Mouse (Mus musculus) layer of hippocampus, postnatal 10 days (tissue): Measurements from ENCODE around the gene Akr1b8. TPM values are rescaled to one million over a fixed set of nuclear protein-coding genes. Genes with fewer than 3 reads are reported as not detected.
"Not testable (repeated sequence)": the region's sequence is repeated elsewhere in the genome, so short reads cannot be mapped to it uniquely, and the experiment has no call there.

Experiments used
- DNase-seq, 2 experiments: peaks; one replicate each; pipeline ENCODE4 v3.0.0; 2021; ENCODE audit warnings: low spot score in 2 of 2
- total RNA-seq, 2 experiments: library from RNA; stranded (reverse); gene quantifications; 2 replicates each; pipeline ENCODE4 v1.2.3; 2021

The Akr1b8 gene
- total RNA-seq, 2 experiments from 2014 or later, result 0.67 to 1.1 TPM

DNA sequence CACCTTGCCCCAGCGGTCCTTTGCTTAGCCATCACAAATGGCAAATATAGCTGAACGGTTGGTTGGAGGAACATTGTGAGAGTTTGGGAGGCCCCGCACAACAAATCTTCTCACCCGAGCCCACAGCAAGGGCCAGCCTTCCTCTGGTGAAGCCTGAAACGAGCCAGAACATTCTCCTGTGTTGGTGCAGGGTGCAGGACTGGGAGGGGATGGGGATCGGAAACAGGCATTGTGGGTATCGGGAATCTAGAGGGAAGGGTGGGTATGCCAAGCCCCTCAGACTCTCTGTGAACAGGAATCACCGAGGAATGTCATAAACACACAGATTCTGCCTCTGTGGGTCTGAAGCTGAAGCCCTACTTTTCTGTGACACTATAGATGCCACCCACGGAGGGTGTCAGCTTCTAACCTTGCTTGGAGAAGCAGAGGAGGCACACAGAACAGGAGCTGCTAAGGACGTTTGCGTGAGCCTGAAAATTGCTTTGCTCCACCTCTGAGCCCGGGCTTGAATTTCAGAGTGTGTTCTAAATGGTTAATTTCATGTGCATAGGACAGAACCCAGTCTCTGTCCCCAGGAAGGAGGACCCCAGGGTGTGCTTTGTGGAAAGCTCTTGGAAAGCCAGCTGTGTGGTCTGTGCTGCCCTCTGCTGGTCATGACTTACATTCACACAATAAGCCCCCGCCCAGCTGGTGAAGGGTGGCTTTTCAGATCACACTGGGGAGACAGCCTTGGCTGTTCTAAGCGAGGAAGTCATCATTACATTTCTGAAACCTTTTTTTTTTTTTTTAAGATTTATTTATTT lies 7.6 kb upstream of the Akr1b8 start:
- peak; percentile 87 to 88 for DNase-seq

DNA sequence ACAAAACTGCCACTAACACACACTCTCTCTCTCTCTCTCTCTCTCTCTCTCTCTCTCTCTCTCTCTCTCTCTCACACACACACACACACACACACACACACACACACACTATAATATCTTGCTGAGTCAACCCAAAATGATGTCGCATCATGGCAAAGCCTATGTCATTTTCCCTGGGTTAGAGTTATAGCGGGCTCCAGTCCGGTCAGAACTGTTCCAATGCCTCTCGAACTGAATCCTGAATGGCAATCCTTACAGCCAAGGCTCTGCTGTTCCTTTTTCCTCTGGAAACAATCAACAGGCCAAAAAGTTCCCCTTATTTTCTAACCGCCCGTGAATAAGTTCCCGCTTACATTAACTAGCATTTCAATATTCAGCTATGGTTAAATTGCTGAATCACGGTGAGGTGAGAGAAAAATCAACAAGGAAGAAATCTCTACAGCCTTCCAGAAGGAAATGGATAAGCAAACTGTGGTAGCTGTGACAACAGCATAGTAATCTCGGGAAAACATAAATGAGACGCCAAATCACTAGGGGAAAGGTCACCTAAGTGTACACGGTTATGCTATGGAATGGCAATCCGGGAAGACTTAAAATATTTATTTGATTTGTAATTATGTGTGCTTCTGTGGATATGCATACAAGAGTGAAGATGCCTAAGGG lies 3.8 kb upstream of the Akr1b8 start:
- no peak for DNase-seq

DNA sequence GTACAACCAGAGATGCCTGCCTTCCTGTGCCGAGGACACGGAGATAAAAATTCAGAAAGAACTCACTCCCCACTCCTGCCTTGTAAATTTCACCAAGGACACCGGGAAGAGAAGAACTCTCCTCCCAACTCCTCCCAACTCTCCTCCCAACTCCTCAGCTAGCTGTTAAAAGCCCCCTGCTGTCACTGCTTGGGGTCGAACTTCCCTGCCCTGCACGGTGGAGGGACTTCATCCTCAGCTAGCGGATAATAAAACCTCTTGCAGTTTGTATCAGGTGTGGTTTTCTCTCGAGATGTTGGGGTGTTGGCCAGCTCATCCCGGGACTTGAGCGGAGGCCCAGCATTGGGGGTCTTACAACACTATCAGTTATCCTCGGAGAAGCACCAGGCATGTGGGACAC lies 2.4 kb upstream of the Akr1b8 start:
- DNase-seq, result not testable (repeated sequence)

DNA sequence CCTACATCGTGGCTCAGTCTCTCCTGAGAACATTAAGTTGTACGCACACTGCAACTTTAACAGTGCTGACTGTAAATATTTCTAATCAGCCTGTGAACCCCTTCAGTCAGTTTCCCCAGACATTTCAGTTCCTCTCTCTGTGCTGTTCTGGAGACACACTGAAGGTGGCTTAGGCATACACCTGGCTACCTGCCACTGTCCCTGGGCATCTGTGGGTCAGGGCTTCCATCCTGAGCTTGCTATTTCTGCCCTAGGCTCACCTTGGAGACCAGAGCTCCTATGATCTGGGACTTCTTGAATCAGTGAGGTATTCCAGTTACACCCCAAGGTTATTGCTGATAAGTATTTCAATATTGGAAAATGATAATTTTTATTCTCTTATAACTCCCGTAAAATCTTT lies 1.5 kb upstream of the Akr1b8 start:
- no peak for DNase-seq

DNA sequence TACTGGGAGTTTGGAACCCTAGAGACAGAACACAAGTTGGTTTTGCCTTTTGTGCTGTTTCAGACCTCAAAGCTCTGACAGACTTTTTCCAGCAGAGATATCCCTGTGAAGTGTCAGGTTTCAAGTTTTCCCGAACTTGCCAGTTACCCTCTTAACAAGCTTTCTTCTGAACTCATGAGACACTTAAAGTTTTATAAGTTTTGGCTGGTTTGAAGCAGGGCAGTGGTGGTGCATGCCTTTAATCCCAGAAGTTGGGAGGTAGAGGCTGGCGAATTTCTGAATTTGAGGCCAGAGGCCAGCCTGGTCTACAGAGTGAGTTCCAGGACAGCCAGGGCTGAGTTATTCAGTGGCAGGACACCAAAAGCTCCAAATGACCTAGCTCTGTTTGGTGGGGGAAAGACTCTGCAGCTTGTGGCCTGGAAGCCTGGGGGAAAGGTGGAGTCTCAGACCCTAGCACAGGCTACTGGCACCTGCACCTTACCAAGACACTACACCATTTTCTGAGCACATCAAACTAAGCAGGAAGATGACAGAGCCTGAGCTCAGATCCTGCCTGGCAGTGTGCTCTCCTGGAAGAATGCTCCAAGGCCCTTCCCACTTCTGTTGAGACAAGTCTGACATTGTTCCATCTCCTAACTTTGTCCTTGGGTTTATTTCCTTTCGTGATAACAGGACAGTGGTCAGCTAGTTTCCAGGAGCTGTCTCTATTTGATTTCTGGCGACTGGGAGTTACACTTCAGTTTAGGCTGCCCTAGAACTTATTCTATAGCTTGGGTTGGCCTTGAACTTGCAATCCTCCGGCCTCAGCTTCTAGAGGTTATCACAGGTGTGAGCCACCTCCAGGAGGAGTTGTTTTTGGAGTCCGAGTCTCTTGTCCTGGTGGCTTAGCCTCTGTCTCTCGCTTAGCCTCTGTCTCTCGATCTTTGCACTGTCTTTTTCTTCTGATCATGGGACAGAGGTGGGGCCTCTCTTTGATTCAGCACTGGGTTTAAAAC lies 732 bp downstream of the Akr1b8 start:
- no peak for DNase-seq

DNA sequence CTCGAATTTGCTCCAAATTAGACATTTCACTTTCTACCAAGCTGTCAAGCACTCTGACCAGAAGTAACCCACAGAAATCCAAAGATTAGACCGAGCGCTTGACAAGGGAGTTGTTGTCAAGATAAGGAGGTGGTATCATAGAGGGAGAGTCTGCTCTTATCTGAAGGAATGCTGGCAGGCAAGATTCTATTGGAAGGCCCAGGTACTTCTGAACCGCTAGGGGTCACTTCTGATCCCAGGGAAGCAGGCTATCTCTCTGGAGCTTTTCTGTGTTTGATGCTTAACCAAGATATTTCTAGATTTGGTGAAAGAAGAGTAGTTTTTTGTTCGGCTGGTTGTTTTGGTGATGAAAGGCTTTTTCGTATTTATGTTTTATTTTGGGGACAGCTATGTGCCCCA lies 1.4 kb downstream of the Akr1b8 start:
- DNase-seq, result no peak

DNA sequence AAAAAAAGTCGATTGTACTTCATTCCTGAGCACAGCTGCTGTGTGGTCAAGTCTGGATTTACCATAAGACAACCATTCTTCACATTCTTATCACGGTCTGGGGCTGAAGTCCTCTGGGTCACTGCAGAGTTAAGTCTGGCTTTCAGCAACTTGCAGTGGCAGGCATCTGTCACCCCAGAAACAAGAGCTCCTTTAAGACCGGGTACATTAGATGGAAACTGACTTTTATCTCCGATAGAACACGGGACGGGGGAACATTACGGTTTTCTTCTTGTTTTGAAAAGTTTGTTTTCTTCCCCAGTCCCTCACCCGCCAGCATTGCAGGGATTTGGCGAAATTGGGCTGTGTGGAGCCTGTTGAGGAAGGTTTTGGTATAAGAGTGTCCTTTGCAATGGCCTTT lies 1.9 kb downstream of the Akr1b8 start:
- no peak for DNase-seq

DNA sequence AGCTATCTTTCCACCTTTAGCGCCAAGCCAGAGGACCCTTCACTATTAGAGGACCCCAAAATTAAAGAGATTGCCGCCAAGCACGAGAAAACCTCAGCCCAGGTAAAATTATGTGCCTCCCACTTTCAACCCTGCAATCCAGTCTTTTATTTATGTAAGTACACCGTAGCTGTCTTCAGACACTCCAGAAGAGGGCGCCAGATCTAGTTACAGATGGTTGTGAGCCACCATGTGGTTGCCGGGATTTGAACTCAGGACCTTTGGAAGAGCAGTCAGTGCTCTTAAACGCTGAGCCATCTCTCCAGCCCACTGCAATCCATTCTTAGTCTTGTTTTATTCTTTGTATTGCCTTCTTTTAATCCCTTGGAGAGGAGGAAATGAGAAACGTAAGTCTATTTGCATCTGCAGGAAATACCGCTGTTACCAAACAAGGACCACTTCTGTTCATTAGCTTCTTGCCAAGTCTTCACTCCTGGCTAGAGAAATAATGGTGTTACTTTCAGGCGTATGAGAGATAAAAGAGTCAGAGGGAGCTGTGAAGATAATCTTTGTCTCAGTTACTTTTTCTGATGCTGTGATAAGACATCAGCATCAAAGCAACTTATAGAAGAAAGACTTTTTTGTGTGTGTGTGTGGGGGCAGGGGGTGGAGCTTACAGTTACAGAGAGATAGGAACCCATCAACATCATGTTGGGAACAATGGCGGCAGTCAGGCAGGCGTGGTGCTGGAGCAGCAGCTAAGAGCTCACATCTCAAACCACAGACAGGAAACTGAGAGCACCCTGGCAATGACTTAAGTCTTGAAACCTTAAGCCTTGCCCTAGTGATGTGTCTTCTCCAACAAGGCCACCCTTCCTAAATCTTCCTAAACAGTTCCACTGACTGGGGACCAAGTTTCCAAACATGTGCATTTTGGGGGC lies 10.6 kb downstream of the Akr1b8 start:
- no peak for DNase-seq

DNA sequence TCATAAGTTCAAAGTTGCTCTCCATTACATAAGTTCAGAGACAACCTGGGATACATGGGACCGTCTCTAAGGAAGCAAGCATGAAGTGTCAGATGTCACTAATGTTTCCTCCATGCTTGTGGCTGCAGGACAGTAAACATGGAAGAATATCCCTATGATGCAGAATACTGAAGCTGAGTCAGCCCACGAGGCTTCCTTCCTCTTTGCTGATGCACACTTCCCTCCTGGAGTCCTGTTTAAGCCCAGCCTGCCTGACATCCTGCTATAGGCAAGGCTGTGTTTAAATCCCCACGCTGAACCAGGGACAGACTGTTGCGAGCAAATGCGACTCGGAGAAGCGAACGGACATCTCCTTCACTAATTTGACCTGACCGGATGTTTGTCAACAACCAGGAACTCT lies 14.1 kb downstream of the Akr1b8 start:
- no peak for DNase-seq

DNA sequence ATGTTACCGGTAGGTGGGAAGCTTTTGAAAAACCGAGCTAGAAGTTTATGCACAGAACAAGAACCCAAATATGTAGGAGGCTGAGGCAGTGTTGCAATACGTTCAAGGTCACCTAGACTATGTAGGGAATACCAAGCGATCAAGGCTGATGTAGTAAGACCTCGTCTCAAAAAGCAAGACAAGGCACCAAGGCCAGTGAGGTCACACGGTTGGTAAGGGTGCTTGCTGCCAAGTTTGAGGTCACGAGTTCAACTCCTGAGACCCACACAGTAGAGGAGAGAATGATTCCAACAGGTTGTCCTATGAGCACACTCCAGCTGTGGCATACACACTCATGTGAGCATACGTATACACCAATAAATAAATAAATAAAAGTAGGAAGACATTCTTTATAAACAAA lies 16.2 kb downstream of the Akr1b8 start:
- DNase-seq, result no peak

DNA sequence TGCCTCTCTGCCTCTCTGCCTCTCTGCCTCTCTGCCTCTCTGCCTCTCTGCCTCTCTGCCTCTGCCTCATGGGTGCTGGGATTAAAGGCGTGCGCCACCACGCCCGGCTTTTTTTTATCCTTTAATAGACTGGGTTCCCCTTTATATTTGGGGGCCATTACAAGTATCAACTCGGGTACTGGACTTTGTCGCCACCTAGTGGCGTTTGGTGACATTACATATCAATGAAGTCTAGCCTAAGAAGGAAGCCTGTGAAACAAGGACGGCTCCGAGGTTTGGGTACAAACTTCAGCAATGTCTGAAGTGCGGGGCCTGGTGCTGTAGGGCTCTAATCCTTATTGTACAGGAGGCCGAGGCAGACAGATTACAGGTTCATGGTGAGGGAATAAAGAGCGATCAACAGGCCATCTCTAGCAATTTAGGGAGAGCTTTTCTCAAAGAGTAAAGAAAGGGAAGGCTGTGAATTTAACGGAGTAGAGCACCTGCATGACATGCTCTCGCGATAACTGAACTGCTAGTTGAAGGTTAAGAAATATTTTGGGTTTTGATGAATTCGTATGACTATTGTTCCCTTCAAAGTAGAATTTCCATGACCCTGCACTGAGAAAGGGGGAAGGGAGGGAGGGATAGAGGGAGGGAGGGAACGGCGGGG lies 17.9 kb downstream of the Akr1b8 start:
- peak; percentile 86 to 88 for DNase-seq

DNA sequence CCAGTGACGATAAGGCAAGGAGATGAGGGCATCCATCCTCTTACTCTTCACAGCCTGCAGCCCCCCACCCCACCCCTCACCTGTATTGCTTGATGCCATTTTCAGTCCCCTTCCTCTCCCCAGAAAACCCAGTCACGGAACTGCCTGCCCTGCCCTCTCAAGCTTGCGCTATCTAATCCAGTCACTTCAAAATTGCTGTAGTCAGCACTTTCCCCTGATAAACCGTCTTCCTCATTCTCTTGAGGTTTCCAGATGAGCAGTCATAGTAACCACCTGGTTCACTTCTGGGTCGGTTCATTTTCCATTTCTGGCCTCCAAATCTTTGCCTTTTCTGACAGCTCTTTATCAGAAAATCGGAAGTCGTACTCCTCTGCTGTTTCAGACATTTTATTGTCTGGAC lies 19.9 kb downstream of the Akr1b8 start:
- DNase-seq, result no peak

DNA sequence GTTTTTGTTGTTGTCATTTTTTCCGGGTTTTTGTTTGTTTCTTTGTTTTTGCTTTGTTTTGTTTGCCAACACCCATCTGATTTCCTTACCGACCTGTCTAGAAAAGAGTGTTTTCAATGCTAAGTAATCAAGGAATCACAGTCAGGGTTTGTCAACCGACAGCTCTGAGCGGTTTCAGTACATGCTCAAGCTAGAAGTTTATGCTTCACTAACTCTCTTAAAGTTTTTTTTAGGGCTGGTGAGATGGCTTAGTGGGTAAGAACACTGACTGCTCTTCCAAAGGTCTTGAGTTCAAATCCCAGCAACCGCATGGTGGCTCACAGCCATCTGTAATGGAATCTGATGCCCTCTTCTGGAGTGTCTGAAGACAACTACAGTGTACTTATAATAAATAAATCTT lies 22.0 kb downstream of the Akr1b8 start:
- DNase-seq, result not testable (repeated sequence)

DNA sequence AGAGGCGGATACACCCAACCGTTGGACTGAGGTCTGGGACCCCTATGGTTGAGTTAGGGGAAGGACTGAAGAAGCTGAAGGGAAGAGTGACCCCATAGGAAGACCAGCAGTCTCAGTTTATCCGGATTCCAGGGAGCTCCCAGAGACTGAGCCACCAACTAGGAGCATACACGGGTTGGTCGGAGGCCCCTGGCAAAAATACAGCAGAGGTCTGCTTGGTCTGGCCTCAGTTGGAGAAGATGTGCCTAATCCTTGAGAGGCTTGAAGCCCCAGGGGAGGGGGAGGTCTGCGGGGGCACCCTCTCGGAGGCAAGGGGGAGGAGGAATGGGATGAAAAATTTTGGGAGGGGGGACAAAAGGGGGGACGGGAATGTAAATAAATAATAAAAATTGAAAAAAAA lies 29.5 kb downstream of the Akr1b8 start:
- DNase-seq, result no peak

DNA sequence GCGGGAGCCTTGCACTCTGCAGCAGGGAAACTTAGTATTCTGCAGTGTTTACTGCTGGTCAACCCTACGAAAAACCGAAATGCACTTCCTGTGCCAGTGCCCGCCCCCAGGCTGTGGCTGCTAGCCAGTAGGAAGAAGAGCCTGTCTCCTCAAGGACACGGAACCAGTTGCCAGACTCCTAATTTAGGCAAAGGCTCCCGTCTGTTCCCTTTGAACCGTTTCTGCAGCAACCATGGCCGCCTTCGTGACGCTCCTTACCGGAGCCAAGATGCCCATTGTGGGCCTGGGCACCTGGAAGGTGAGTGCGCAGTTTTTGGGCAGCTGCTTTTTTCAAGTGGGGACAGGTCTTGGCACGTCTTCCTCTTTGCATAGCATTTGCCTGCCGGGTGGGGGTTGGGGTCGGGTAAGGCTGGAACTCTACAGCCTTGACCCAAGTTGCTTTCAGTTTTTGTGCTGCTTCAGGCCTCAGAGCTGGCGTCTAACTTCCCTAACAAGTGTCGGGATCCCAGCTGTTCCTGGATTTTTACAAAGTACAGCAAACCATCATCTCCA lies 30.3 kb downstream of the Akr1b8 start, which contains the start of gene Akr1b10:
Gene Akr1b10, plus strand, starts transcription at position 109 of the 552 bp plus-strand sequence.
- peak; percentile 73 to 81 for DNase-seq

DNA sequence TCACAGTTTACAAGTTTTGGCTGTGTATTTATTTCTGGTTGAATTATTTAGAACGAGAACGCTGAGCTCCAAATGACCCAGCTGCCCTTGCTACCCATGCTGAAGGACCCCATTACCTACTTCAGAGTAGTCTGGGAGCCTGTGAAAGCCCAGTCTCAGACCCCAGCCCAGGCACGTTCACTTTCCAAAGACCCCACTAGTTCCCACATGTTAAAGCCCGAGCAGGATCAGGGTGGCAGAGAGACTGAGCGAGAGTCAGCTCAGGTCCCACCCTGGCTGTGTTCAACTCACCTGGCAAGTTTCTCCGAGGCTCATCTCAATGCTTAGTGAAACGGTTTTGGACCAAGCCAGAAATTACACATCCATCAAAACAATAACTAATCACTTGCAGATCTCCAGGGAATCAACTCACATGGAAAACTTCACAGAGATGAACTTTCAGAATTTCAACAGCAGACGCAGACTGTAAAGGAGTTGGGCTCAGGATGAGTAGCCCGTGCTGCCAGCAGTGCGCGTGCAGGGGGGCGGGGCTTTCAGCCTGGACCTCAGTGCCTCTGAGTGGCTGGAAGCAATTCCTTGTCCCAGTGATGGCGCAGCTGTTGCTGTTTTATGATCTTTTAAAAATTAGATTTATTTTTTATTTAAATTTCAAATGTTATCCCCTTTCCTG lies 30.9 kb downstream of the Akr1b8 start:
- DNase-seq, result peak in 1 of 2 experiments; percentile 46

DNA sequence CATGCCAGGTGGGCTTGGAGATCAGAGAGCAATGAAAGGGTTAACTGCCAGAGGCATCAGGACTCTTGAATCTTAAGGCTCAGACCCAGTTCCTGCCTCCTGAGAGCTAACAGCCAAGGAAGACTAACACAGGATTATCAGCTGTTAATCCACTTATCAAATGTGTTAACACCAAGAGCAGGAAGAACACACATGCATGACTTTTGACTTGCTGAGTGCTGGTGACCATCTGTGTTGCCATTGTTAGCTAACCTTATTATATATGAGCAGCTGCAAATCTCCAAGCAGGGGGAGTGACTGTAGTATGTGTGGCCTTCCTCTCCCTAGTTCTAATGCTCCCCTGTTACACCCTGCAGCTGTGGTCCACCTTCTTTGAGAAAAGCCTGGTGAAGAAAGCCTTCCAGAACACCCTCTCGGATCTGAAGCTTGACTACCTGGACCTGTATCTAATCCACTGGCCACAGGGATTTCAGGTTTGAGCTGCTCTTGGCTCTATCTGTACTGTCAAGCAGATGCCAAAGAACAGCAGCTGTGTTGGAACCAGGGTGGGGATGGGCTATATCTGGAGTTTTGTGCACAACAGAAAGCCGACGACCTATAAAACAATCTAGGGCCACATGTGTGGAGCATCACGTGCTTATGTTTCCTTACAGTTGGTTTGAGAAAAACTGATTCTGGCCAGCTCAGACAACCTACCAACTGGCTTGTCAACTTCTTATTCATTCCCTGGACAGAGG lies 34.7 kb downstream of the Akr1b8 start:
- DNase-seq, result no peak

DNA sequence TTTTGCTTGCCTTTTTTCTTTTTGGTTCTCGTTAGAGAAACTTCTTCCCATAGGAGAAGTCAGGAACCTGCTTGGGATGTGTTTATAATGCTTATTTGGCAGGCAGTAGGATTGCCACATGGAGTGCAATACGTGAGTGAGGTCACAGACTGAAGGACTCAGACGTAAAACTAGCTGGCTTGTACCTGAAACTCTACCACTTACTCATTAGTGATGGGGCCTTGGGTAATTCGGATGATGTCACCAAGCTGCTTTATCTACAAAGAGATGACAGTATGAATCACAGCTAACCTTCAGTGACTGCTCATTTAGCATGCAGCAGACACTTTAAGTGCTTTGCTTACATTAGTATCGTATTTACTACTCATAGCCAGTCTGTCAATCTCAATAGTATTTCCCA lies 42.0 kb downstream of the Akr1b8 start:
- DNase-seq, result no peak
